Mouse (Mus musculus) skeletal muscle tissue, adult 2 months (tissue): ENCODE data around the gene Mad1l1.
A peak's percentile ranks its signal among the peaks of the same experiment; 100 is the strongest.

Experiments
- DNase-seq: peaks from one replicate; pipeline ENCODE4 v3.0.0-alpha.2; 2012; ENCODE audit warnings: low read depth, low spot score

Mad1l1 gene

DNA sequence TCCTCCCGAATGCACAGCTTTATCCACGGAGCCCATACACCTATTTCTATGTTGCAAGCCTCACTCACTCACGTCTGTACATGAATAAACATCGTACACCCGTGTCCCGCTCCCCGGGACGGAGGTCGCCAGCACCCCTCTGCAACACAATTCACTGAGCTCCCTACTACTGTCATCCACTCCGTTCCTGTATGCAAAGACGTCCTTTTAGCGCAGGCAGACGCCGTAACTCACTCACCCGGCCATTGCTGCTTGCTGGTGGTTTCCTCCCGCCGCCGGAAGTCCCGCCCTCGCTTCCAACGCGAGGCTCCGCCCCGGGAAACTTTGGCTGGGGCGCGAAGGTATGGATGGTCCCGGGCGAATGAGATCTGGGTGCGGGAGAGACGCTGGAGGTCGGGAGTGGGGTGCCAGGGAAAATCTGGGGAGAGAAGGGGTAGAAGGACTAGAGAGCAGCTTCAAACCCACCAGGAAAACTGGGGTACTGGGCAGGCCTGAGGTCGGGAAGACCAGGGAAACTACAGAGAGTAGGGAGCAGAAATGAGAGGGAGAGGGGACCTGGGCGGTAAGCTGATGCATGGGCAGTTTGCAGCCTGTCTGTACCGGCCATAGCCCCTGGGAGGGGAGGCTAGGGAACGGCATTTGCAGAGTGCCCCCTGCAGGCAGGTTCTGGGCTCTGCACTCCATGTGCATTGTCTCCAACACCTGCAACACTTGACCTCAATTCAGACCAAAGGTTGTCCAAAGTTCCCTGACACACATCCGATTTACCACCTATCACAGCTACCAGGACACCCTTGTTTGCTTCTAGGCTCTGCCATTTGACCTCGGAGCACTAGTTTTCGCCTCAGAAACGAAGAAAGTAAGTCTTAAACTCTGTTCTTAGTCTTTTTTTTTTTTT lies 10.5 kb upstream of the Mad1l1 start, which contains the start of gene Mrm2:
TSS of gene Mrm2 (minus strand) at position 284 of the 898 bp plus-strand sequence.
- peak; percentile 41 for DNase-seq

DNA sequence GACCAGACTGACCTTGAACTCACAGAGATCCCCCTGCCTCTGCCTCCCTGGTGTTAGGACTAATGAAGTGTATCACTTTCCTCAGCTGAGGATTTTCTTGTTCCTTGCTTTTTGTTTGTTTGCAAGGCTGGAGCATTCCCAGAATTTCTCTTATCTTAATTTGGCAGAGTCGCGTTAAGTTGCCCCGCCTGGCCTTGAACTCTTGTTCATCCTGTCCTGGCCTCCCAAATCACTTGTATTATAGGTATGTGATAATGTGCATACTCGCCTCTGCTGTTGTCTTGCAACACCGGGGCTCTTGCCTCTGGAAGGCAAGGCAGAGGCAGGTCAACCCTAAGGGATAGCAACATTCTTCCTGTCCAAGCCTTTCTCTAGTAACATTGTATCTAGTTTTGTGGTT lies 2.7 kb upstream of the Mad1l1 start:
- no peak for DNase-seq

DNA sequence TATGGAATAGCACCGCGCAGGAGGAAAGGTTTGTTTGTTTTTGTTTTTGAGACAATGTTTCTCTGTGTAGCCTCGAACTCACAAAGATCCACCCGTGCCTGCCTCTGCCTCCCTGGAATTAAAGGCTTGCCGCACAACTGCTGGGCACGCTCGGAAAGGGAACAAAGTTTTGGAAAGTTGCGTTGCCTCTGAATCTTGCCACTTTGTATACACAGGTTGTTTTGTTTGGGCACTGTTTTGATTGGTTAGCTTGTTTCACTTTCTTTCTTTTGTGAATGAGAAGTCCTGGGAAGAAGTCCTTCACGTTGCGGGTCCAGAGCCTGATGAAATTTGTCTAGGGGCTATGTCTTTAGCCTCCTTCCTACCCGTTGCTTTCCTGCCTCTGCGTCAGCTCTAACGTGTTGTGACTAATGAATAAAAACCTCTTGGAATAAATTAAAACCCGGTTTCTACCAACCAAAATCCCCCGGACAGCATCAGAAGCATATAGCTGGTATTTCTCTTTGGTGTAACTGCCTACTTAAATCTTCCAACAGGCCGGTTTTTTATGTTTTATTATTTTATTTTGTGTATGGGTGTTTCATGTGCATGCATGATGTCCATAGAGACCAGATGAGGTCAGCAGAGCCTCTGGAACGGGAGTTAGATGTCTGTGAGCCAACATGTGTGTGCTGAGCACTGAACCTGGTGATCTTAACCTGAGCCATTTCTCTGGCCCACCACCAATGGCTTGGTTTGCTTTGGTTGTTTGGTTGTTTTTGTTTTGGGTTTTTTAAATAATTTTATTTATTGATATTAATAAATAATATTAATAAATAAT lies 614 bp upstream of the Mad1l1 start:
- no peak for DNase-seq

DNA sequence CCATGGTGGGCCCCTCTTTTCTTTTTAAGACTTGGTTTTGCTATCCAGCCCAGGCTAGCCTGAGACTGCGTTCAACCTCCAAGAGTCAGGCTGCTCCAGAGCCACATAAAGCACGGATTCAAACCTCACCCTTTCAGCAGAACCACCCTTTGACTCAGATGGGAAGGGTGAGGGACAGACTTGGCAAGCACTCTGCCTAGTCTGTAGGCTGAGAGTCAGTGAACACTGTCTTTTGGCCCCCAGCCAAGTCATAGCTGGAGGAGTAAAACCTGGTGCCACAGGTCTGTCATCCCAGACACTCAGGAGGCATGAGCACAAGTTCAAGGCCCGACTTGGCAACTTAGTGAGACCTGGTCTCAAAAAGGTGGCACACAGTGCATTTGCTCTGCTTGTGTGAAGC lies 4.6 kb downstream of the Mad1l1 start:
- no peak for DNase-seq

DNA sequence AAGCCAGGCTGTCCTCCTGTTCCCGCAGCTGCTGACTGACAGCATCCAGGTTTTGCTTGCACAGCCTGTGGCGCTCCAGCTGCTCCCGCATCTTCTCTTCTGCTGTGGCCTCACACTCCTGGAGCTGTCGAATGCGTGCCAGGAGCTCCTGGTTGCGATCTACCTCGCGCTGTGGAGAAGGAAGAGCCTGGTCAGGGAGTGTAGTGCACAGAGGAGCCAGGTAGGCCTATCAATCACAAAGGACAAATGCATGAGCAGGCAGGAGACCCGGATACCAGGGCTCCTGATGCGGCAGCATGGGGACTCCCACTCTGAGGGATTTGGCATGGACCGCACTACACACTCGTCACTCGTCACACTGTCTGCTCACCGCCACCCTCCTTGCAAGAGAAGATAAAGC lies 13.8 kb downstream of the Mad1l1 start:
- DNase-seq, result no peak

DNA sequence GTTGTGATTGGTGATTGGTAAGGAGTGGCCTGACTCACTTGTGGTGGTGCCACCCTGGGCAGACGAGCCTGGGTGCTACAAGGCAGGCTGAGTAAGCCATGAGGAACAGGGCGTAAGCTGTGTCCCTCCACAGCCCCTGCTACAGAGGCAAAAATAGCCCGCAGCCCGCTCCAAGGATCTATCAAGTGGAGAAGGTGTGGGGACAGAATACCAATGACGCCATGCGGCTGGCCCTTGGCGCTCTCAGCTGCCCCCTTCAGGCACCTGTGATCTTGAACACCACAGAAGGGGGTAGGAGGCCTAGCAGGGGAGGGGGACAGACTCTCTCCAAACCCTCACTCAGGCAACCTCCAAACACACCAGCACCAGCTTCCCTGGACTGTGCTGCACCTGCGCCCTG lies 15.3 kb downstream of the Mad1l1 start:
- DNase-seq, result no peak

DNA sequence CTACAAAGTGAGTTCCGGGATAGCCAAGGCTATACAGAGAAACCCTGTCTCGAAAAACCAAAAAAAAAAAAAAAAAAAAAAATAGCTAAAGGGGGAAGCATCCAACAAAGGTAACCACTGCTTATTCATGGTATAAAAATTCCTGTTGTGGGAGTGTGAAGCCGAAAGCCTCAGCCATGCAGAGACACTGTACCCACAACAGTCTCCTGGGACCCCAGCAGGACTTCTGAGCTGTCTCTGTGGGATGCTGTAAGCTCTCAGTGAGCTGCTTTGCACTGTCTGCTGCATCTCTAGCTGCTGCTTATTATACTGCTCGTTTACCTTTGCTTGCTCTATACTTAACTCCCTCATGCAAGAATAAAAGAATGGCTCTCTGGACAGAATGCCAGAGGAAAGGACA lies 23.1 kb downstream of the Mad1l1 start:
- DNase-seq, result no peak

DNA sequence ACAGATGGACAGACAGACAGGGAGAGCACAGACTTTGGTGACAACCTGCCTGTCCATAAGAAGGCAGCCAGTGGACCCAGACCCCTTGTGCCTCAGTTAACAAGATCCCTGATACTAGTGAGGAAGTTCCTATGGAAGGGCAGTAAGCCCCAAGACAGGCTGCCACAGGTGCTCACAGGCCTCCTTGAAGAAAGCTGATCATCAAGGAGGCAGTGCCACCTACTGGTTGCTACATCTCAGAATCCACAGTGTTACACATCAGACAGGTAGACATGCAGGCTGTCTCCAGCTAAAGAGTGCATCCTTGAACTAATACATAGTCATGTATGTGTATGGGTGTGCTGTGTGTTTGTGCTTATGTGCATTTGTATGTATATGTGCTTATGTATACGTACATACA lies 29.2 kb downstream of the Mad1l1 start:
- DNase-seq, result peak; percentile 52

DNA sequence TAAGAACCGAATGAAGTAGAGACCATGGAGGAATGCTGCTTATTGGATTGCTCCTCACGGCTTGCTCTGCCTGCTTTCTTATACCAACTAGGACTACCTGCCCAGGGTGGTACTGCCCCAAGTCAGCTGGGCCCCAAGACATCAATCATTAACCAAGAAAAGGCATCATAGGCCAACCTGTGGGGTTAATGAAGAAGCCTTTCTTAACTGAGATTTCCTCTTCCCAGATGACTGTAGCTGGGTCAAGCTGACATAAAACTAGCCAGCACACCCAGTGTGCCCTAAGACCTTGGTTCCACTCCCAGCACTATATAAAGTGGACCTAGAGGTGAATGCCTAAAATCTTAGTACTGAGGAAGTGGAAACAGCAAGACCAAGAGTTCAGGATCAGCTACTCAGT lies 32.2 kb downstream of the Mad1l1 start:
- no peak for DNase-seq

DNA sequence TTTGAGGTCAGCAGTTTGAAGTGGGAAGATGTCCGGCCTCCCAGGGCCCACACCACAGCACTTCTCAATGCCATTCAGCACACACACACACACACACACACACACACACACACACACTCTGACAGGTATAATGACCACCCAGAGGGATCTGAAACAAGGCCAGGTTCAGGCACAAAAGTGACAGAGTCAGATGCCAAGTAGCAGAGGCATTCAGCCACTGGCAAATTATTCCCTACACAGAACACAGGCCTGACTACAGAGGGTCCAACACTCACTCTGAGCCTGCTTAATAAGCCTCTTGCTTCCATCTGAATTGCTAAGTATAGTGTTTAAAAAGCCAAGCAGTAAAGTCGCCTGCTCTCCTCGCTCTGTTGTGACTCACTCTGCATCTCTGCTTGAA lies 33.1 kb downstream of the Mad1l1 start:
- DNase-seq, result no peak

DNA sequence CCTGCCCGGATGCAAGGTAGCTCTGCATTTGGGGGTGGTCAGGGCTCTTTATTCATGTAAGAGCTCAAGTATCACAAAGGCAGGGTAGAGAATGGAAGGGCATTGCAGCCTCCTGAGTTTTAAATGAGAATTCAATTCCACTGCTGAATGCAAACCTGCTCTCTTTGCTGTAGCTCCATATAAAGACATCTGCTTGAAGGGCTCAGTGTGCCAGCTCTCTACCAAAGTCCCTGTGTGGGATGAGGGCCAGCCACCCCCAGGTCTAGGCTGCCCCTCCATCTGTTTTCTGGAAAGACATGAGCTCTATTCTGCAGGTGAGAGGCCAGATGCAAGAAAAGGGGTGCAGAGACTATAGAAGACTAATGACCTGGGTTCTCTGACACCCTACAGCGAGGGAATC lies 36.6 kb downstream of the Mad1l1 start:
- no peak for DNase-seq

DNA sequence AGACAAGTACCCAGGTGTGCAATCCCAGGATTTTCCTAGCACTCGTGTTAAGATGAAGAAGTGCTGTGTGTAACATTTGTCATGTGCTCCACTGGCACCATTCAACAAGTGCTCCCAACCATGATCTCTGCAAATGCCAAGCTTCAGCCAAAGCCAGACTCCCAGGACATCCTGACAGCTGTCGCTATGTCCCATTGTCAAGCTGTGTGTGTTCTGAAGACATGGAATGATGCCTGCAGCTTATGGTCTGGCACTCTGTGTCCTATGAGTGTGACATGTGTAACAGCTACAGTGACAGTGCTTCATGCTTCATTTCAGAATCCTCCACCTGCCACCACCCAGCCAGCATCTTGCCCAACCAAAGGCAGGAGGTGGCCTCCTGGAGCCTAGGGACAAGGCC lies 37.3 kb downstream of the Mad1l1 start:
- no peak for DNase-seq

DNA sequence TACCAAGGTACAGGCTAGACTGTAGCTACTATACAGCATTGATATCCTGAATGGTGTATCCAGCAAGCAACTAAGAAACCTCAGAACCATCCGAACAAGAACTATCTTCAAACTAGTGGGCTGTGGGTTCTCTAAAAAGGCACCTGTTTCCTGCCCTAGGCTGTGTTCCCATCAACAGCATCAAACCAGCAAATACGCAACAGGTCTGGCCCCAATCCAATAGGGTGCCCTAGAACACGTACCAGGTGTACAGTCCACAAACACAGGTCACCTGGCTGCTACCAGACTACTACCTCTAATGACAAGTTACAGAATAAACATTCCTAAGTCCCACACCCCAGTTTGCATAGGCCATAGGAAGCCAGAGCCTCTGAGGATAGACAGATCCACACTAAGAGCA lies 38.5 kb downstream of the Mad1l1 start:
- no peak for DNase-seq

DNA sequence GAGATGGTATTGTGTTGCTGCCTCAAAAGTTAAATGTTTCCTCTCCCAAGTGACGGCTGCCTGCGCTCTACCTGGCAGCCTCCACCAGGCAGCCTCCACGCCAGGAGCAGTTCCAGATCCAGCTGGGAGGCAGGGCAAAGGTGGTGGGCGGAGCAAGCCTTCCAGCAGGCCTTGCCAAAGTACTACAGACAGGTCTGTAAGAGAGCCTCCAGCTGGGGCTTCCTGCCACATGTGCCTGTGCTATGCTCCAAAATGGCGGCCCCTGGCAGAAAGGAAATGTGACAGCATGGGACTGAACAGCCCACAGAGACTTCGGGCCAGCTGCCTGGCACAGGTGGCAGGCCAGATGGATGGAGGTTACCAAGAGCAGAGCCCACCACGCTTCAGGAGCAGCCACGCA lies 39.0 kb downstream of the Mad1l1 start:
- DNase-seq, result peak; percentile 11

DNA sequence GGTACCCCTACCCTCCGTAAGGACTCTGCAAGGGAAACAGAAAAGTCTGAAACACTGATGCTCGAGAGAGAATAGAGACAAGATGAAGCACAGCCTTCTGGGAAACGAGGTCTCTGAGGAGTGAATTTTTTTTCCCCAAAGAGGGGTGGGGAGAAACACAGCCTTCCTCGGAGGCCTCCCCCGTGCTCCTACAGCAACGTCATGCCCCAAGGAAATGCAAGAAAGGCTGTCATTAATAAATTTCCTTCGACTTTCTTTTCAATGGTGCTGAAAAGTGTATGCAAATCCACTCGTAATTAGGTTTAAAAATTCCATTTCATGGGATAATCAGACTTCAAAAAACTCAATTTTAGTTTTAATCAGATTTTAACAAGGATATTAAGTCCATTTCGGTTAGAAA lies 41.1 kb downstream of the Mad1l1 start:
- no peak for DNase-seq

DNA sequence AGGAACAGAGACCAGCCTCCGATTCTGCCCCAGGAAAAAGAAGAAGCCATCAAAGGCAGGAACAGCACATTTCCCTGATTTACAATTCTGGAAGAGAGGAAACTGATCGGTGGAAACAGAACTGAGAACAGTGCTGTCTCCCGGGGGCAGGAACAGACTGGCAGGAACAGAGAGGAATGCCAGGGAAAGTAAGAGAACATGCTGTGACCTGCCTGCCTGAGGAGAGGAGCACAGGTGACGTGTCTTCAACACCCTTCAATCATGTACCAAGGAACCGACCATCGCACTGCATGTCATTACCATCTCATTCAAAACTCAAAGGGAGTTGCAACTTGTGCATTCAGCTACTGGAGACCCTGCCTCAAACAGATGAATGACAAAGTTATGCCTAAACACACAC lies 44.6 kb downstream of the Mad1l1 start:
- no peak for DNase-seq

DNA sequence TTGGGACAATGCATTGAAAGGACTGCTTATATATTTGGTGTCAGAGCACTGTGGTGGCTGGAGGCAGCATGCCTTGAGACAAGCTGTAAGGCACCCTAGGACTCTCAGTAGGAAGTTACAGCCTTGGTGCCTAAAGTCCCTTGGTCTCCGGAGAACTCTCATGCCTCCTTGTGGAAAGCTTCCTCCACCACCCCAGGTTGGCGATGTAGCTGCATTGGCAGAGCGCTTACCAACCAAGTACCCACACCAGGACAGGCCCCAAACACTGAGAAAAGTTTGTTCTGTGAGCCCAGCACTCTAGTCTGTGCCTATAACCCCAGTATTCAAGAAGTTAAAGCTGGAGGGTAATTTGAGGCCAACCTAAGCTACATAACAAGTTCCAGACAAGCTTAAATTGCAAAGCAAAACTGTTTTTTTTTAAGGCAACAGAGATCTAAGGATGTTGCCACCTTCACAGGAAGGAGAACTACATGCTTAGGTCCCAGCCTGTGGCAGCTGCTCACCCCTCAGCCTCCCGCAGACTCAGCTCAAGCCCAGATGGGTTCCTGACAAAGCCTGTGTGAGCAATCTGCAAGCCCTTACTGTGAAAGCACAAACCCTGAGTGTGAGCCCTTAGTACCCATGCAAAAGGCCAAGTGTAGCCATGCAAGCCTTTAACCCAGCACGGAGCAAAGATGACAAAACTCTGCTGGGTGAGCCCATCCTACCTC lies 50.2 kb downstream of the Mad1l1 start:
- DNase-seq, result no peak

DNA sequence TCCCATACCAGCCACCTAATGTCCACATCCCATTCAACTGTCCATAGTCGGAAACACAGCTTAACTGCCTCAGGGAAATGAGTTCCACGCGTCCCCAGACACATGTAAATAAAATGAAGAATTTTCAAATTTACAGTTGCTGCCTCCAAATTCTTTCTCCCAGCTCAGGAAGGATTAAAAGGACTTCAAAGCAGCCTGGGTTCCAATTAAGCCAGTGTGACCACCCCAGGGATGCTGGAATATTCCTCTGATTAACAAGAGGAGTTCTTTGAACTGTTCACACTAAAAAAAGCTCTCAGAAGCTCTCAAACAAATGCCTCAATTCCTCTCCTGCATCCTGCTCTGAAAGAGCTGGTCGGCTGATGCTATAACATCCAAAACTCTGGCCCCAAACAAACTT lies 53.0 kb downstream of the Mad1l1 start:
- no peak for DNase-seq

DNA sequence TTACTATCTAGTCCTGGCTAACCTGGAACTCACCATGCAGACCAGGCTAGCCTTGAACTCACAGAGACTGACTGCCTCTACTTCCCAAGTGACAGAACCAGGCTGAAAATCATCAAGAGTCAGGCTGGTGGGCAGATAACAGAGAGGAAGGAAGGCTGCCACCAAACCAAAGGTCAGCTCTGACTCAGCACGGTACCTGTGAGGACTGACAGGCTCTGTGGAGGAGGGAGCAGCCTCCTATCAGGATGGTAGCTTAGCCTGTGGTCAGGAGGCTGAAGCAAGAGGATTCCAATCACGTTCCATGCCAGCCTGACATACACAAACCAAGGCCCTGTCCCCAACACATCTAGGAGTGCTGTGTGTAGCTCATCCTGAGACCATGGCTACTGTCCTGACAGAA lies 54.3 kb downstream of the Mad1l1 start:
- DNase-seq, result no peak

DNA sequence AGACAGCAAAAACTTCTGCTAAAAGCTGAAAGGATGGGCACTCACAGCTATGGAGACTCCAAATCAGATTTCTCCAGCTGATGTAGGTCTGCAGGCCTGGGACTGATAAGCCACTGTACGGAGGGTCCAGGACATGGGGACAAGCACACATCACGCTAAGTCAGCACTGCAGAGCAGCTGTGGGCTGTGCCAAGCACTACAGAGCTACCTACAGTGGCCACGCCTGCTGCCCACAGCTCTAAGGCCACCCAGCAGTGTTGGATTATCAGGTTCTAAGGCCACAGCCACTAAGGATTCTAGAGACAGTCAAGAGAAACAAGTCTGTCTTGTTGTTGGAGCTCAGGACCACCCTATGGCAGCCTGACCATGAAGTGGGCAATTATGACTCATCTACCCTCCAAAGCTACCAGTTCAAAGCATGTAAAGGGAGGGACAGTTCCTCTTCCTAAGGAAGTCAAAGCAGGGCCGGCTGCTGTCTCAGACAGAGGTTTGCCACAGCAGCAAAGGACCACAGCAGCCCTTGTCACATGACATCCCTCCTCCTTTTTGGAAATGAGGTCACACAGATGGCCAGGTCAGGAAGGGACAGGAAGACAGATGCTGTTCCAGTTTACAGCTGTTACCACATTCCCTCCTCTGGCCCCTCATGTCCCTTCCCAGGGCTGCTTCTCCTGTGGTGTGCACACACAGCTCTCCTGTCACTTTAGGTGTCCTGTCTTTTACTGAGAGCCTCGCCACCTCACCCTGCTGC lies 56.4 kb downstream of the Mad1l1 start:
- peak; percentile 51 for DNase-seq
